Mouse (Mus musculus): ENCODE measurements around the gene Myh13. TPM values are rescaled to one million over a fixed set of nuclear protein-coding genes. Genes with fewer than 3 reads are reported as not detected.

The Myh13 gene
- polyA plus RNA-seq (2015; fragmentation: Nextera tagmentation; extraction: Ambion mirVana) = not detected in 2 replicates

DNA sequence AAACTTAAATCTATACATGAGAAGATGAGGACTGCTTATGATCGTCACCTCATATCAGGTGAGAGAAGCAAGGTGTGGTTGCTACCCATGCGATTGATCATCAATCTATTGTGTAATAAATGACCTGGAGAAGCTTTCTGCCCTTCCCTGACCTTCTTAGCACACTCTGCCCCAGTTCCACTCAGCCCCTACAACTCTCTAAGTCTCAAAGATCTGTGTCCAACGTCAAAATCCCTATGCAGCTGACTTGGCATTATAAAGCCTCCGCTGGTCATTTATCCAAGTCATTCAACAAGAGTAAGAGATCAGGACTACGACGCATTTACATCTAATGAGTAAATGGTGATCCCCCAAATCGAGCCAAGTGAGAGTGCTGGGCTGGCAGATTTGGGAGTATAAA lies at the start of gene Myh13:
Myh13 (plus strand) TSS at position 301 of the 400 bp plus-strand sequence.
- WGBS = 86% methylated on average over 7 of the region's 7 CpGs
- Histone ChIP-seq H3K9ac (no peak within 1 kb of the TSS), H3K36me3 (ENCODE audit: poor library complexity, severe bottlenecking) (no peaks in the 10 kb centered on the region), H3K9me3 (replicated peaks) (no peaks in the 10 kb centered on the region), H3K4me2 (no peak within 1 kb of the TSS), H3K4me1 (no peaks in the 10 kb centered on the region), H3K27ac (no peak within 1 kb of the TSS), H3K27me3 (no peaks in the 10 kb centered on the region), H3K4me3 (no peak within 1 kb of the TSS)
- no peak for ATAC-seq

GRCm38 (mm10) chr11:67276601-67277174 lies 44.8 kb upstream of the Myh13 start, which contains the start of gene Myh8:
Myh8 (plus strand) TSS chr11:67277124.
- ATAC-seq = no peak
- no peaks in the 10 kb centered on the region for H3K9me3 ChIP-seq (replicated peaks)
- no peak within 1 kb of the TSS for H3K4me2 ChIP-seq
- no peaks in the 10 kb centered on the region for H3K27me3 ChIP-seq
- no peaks in the 10 kb centered on the region for H3K36me3 ChIP-seq (ENCODE audit: poor library complexity, severe bottlenecking)
- no peak within 1 kb of the TSS for H3K27ac ChIP-seq
- no peak within 1 kb of the TSS for H3K9ac ChIP-seq
- H3K4me1 ChIP-seq = 0 out of 2 replicates have a peak, but pooled peaks cover 9% of the 10 kb centered on the region
- 76% methylated on average over 10 of the region's 10 CpGs for WGBS
- H3K4me3 ChIP-seq = no peak within 1 kb of the TSS

GRCm38 (mm10) chr11:67293440-67293839 lies 28.0 kb upstream of the Myh13 start:
- Histone ChIP-seq H3K27me3 (no peaks in the 10 kb centered on the region), H3K4me3 (no peak overlapping the region)
- WGBS = 87% methylated on average over 1 of the region's 1 CpGs

DNA sequence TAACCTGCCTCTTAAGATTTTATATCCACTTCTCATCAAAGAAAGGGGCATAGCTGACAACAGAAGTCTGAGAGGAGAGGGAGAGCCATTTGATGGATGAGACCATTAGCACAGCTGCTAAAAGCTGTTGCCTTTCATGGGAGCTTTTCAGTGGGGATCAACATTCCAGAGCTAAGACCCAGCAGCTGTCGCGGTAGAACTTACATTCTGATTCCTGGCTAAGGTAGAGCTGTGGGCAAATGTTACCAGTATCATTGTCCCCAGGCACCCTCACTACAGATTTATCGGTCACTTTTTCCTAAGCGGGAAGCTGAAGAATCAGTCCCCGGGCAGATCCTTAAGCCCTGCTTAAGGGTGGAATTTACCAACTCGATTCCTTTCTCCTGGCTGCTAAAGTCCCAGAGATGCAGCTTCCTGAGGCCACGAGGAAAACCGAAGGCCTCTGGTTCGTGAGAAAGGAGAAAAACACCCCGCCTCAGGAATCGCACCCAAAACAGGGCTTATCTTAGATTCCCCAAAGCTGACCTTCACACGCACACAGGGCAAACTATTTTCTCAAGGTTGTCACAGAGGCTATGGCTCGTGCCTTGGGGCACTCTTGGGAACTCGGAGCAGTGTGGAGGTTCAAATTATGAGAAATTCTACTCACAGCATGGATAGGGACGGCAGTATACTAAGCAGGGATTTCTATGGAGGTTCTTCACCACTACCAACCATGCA lies 7.6 kb upstream of the Myh13 start:
- Histone ChIP-seq H3K9ac (no peak overlapping the region), H3K4me3 (no peak overlapping the region), H3K4me2 (no peak overlapping the region), H3K9me3 (replicated peaks) (no peaks in the 10 kb centered on the region), H3K27ac (no peak overlapping the region), H3K4me1 (no peaks in the 10 kb centered on the region), H3K27me3 (no peaks in the 10 kb centered on the region), H3K36me3 (ENCODE audit: poor library complexity, severe bottlenecking) (no peaks in the 10 kb centered on the region)
- 57% methylated on average over 15 of the region's 15 CpGs for WGBS
- ATAC-seq = no peak

More at GRCm38 (mm10) chr11:67293440-67293839, 28.0 kb upstream of the Myh13 start:
- Histone ChIP-seq H3K9me3 (replicated peaks) (no peaks in the 10 kb centered on the region), H3K4me1 (no peaks in the 10 kb centered on the region), H3K36me3 (ENCODE audit: poor library complexity, severe bottlenecking) (no peaks in the 10 kb centered on the region), H3K9ac (no peak overlapping the region), H3K4me2 (no peak overlapping the region), H3K27ac (no peak overlapping the region)
- no peak for ATAC-seq

GRCm38 (mm10) chr11:67326536-67326935 lies 5.1 kb downstream of the Myh13 start:
- Histone ChIP-seq H3K4me3 (no peak overlapping the region), H3K4me2 (no peak overlapping the region), H3K9me3 (replicated peaks) (no peaks in the 10 kb centered on the region), H3K4me1 (no peaks in the 10 kb centered on the region), H3K36me3 (ENCODE audit: poor library complexity, severe bottlenecking) (no peaks in the 10 kb centered on the region), H3K9ac (no peak overlapping the region), H3K27ac (no peak overlapping the region), H3K27me3 (no peaks in the 10 kb centered on the region)
- WGBS = 43% methylated on average over 2 of the region's 2 CpGs
- ATAC-seq = no peak

DNA sequence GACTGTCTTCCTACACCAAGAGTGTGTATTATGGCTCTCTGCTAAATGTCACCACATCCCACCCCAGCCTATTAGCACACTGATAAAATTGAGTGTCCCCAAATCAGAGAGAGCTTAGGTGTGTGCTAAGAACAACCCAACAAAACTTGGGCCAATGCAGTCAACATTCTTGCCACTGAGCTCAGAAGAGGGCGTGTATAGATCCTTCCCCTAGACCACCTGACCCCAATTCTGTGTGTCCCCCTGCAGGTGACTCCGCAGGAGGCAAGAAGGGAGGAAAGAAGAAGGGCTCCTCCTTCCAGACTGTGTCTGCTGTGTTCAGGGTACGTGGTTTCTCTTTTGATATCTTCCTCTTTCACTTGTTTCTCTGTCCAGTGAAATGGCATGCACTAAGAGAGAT lies 23.1 kb downstream of the Myh13 start:
- H3K9ac ChIP-seq = no peak overlapping the region
- WGBS = 65% methylated on average over 3 of the region's 3 CpGs
- ATAC-seq = no peak
- no peak overlapping the region for H3K27ac ChIP-seq
- H3K4me2 ChIP-seq = no peak overlapping the region
- no peak overlapping the region for H3K4me3 ChIP-seq
- H3K36me3 ChIP-seq (ENCODE audit: poor library complexity, severe bottlenecking) = no peaks in the 10 kb centered on the region
- no peaks in the 10 kb centered on the region for H3K9me3 ChIP-seq (replicated peaks)
- no peaks in the 10 kb centered on the region for H3K27me3 ChIP-seq
- H3K4me1 ChIP-seq = no peaks in the 10 kb centered on the region

DNA sequence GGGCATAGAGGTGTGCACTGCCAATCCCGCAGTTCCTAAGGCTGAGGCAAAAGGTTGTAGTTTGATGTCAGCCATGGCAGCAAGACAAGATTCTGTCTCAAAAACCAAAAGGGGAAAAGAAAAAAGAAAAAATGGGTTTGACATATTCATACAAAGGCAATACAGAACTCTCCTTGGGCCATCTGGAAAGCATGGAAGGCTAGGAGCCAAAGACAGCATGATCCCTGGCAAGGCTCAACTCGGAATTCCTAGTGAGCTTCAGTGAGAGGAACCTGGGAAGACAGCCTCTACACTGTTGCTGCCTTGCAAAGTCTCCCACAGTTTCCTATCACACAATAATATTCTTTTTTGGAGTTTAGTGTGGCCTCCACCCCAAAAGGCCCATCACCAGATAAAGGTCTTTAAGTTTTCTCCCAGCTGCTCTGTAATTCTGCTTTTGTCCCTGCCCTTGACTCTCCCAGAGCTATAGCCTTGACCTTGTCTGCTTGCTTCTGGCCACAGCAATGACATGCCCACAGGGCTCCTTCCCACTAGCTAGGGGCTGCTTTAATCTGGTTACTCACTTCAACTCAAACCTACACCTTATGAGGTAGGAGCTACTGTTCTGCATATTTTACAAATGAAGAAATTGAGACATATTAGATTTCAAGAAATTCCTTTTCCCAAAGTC lies 23.9 kb downstream of the Myh13 start:
- no peaks in the 10 kb centered on the region for H3K9me3 ChIP-seq (replicated peaks)
- H3K27ac ChIP-seq = no peak overlapping the region
- no peaks in the 10 kb centered on the region for H3K36me3 ChIP-seq (ENCODE audit: poor library complexity, severe bottlenecking)
- H3K4me2 ChIP-seq = no peak overlapping the region
- ATAC-seq = no peak
- H3K4me1 ChIP-seq = no peaks in the 10 kb centered on the region
- no peak overlapping the region for H3K4me3 ChIP-seq
- H3K27me3 ChIP-seq = no peaks in the 10 kb centered on the region
- no peak overlapping the region for H3K9ac ChIP-seq
- WGBS = 76% methylated on average over 2 of the region's 2 CpGs

DNA sequence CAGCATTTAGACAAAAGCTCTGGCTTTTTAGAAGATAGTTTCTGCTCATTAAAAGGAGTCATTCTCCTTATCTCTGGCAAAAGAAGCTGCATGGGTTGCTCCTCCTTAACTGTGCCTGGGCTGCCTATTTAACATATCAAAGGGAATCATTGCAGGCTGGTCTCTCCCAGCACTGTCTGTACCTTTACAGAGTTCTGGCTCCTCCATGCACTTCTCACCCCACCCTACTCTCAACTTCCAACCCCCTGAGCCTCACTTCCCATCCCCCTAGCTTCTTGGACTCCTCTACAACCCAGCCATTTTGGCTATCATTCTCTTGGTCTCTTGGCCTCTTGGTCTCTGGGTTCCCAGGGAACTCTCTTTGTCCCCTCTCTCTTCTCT lies 24.4 kb downstream of the Myh13 start:
- H3K27ac ChIP-seq = no peak overlapping the region
- no peaks in the 10 kb centered on the region for H3K4me1 ChIP-seq
- H3K27me3 ChIP-seq = no peaks in the 10 kb centered on the region
- H3K36me3 ChIP-seq (ENCODE audit: poor library complexity, severe bottlenecking) = no peaks in the 10 kb centered on the region
- H3K4me2 ChIP-seq = no peak overlapping the region
- H3K9ac ChIP-seq = no peak overlapping the region
- no peaks in the 10 kb centered on the region for H3K9me3 ChIP-seq (replicated peaks)
- no peak overlapping the region for H3K4me3 ChIP-seq
- no peak for ATAC-seq

- H3K36me3 ChIP-seq (ENCODE audit: poor library complexity, severe bottlenecking) = no peaks in the 10 kb centered on the region
- no peaks in the 10 kb centered on the region for H3K27me3 ChIP-seq
- H3K4me2 ChIP-seq = no peak overlapping the region
- no peaks in the 10 kb centered on the region for H3K9me3 ChIP-seq (replicated peaks)
- H3K4me1 ChIP-seq = no peaks in the 10 kb centered on the region
- 54% methylated on average over 14 of the region's 14 CpGs for WGBS
- 0 out of 2 replicates have a peak, but pooled peaks have one; percentile 62 for ATAC-seq
- no peak overlapping the region for H3K9ac ChIP-seq
- no peak overlapping the region for H3K27ac ChIP-seq
- H3K4me3 ChIP-seq = no peak overlapping the region
Observed at GRCm38 (mm10) chr11:67350153-67350768, 28.8 kb downstream of the Myh13 start.

DNA sequence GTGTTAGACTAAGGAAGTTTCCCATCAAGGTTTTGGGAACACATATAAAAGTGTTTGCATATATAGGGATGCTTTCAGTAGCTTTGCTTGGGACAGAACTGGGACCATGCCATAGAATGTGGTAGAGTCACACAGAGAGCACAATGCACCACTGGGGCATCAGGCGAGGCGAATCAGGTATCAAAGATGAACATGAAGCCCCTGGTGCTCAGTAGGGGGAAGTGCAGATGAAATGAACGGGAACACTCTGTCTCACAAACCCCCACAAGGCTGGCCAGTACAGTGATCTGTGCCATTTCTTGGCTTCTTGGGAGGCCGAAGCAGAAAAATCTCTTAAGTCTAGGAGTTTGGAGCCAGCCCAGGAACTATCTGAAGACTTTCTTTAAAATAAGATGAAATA lies 31.6 kb downstream of the Myh13 start:
- Histone ChIP-seq H3K9me3 (replicated peaks) (no peaks in the 10 kb centered on the region), H3K4me3 (no peak overlapping the region), H3K36me3 (ENCODE audit: poor library complexity, severe bottlenecking) (no peaks in the 10 kb centered on the region), H3K27ac (no peak overlapping the region), H3K4me2 (no peak overlapping the region), H3K4me1 (no peaks in the 10 kb centered on the region), H3K9ac (no peak overlapping the region), H3K27me3 (no peaks in the 10 kb centered on the region)
- 56% methylated on average over 4 of the region's 4 CpGs for WGBS
- no peak for ATAC-seq

DNA sequence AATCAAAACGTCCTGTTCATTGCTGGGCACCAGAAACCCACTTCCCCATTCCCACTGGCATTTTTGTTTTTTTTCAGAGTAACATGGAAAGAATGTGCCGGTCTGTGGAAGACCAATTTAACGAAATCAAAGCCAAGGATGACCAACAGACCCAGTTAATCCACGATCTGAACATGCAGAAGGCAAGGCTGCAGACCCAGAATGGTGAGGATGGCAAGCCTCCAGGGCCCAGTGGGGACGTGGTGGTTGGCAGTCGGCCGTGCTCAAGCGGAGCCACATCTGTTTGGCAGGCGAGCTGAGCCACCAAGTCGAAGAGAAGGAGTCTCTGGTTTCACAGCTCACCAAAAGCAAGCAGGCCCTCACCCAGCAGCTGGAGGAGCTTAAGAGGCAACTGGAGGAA lies 36.6 kb downstream of the Myh13 start:
- H3K27me3 ChIP-seq = no peaks in the 10 kb centered on the region
- H3K27ac ChIP-seq = no peak overlapping the region
- no peak overlapping the region for H3K4me3 ChIP-seq
- H3K36me3 ChIP-seq (ENCODE audit: poor library complexity, severe bottlenecking) = no peaks in the 10 kb centered on the region
- H3K9ac ChIP-seq = no peak overlapping the region
- H3K9me3 ChIP-seq (replicated peaks) = no peaks in the 10 kb centered on the region
- H3K4me2 ChIP-seq = no peak overlapping the region
- ATAC-seq = no peak
- WGBS = 80% methylated on average over 10 of the region's 10 CpGs
- no peaks in the 10 kb centered on the region for H3K4me1 ChIP-seq

- no peaks in the 10 kb centered on the region for H3K36me3 ChIP-seq (ENCODE audit: poor library complexity, severe bottlenecking)
- H3K4me3 ChIP-seq = no peak overlapping the region
- no peak for ATAC-seq
- no peak overlapping the region for H3K4me2 ChIP-seq
- no peaks in the 10 kb centered on the region for H3K27me3 ChIP-seq
- peaks cover 5% of the 10 kb centered on the region; the same call in 1 of the 2 replicates for H3K4me1 ChIP-seq
- H3K27ac ChIP-seq = no peak overlapping the region
- no peak overlapping the region for H3K9ac ChIP-seq
- 95% methylated on average over 3 of the region's 3 CpGs for WGBS
- H3K9me3 ChIP-seq (replicated peaks) = no peaks in the 10 kb centered on the region
Observed at GRCm38 (mm10) chr11:67362236-67362635, 40.8 kb downstream of the Myh13 start.

Data from forebrain, embryonic 13.5 days (tissue).